Mouse (Mus musculus) bone marrow, adult 2 months (tissue): ENCODE data around the gene Fgr. TPM values are rescaled to one million over a fixed set of nuclear protein-coding genes. Genes with fewer than 3 reads are reported as not detected.
A peak's percentile ranks its signal among the peaks of the same experiment; 100 is the strongest.
"Not testable (repeated sequence)": the region's sequence is repeated elsewhere in the genome, so short reads cannot be mapped to it uniquely, and the experiment has no call there.

Source experiments
- H3K27ac ChIP-seq: fragments of 200-500 bp; 2 replicates; pipeline ENCODE4 v1.5.1; 2012; ENCODE audit warnings: low read depth, mild to moderate bottlenecking, control low read depth, inconsistent platforms, low read length; ENCODE audit not compliant: control insufficient read depth, poor library complexity, insufficient read depth
- H3K4me1 ChIP-seq: fragments of 200-500 bp; 2 replicates; pipeline ENCODE4 v1.6.1; 2011; ENCODE audit warnings: low read length; ENCODE audit not compliant: control insufficient read depth, insufficient read depth
- H3K4me3 ChIP-seq: fragments of 200-500 bp; replicated peaks from 2 replicates; pipeline ENCODE3; 2011; ENCODE audit warnings: mild to moderate bottlenecking, low read depth, low read length, control low read depth; ENCODE audit not compliant: control insufficient read depth
- CTCF ChIP-seq: fragments of 200-500 bp; IDR thresholded peaks from 2 replicates; pipeline ENCODE4 v1.5.1; 2011; ENCODE audit warnings: low read length, control low read depth; ENCODE audit not compliant: control insufficient read depth, insufficient read depth
- POLR2A ChIP-seq: fragments of 200-500 bp; IDR thresholded peaks from 2 replicates; pipeline ENCODE4 v1.6.1; 2011; ENCODE audit warnings: low read depth, mild to moderate bottlenecking, control low read depth, low read length, borderline replicate concordance; ENCODE audit not compliant: control insufficient read depth
- WGBS: fragments of 180-500 bp; shearing (Covaris S2); methylation state at CpG from one replicate; pipeline ENCODE4 v1.1.7; 2018; 5-methylcytosine and 5-hydroxymethylcytosine counted together
- polyA plus RNA-seq: library from polyadenylated mRNA; stranded (reverse); fragments of >200 nt; gene quantifications from 2 replicates; pipeline ENCODE4 v1.2.4, GENCODE M21; 2011; ENCODE audit warnings: low replicate concordance; ENCODE audit not compliant: missing spikeins, insufficient read depth, insufficient read length

The Fgr gene
- polyA plus RNA-seq, result 16.1 and 53.3 TPM in 2 replicates

GRCm38 (mm10) chr4:132973814-132974398, at the start of gene Fgr:
Fgr (plus strand) TSS chr4:132974095.
- Histone ChIP-seq H3K27ac (peak within 1 kb of the TSS; percentile 92), H3K4me1 (peaks cover 14% of the 10 kb centered on the region), H3K4me3 (peak within 1 kb of the TSS; percentile 82)
- WGBS, result 2% methylated on average over 21 of the region's 21 CpGs
- TF ChIP-seq POLR2A (no peak), CTCF (no peak)

- not testable (repeated sequence) for H3K4me3 ChIP-seq, H3K27ac ChIP-seq, H3K4me1 ChIP-seq
- 60% methylated on average over 2 of the region's 2 CpGs for WGBS
Observed at GRCm38 (mm10) chr4:132926520-132926919, 47.4 kb upstream of the Fgr start.

GRCm38 (mm10) chr4:132930784-132931183, 43.1 kb upstream of the Fgr start:
- no peak for TF ChIP-seq POLR2A
- TF ChIP-seq CTCF, result peak; percentile 29; the same call in 1 of the 2 replicates
- WGBS, result 11% methylated on average over 8 of the region's 8 CpGs
- Histone ChIP-seq H3K27ac (no peak overlapping the region), H3K4me3 (no peak overlapping the region), H3K4me1 (no peaks in the 10 kb centered on the region)

- TF ChIP-seq POLR2A, result no peak
- TF ChIP-seq CTCF, result no peak
- WGBS, result 73% methylated on average over 4 of the region's 4 CpGs
- no peak overlapping the region for H3K4me3 ChIP-seq
- H3K27ac ChIP-seq, result no peak overlapping the region
- no peaks in the 10 kb centered on the region for H3K4me1 ChIP-seq
Observed at GRCm38 (mm10) chr4:132932752-132933404, 41.0 kb upstream of the Fgr start.

GRCm38 (mm10) chr4:132934639-132935038, 39.3 kb upstream of the Fgr start:
- Histone ChIP-seq H3K27ac (no peak overlapping the region), H3K4me1 (no peaks in the 10 kb centered on the region), H3K4me3 (no peak overlapping the region)
- no peak for TF ChIP-seq CTCF
- no peak for TF ChIP-seq POLR2A
- whole genome bisulfite sequencing, result 69% methylated on average over 7 of the region's 7 CpGs

GRCm38 (mm10) chr4:132938181-132938941, 35.5 kb upstream of the Fgr start:
- WGBS, result 64% methylated on average over 12 of the region's 12 CpGs
- TF ChIP-seq CTCF, result no peak
- TF ChIP-seq POLR2A, result no peak
- Histone ChIP-seq H3K27ac (no peak overlapping the region), H3K4me1 (no peaks in the 10 kb centered on the region; the same call in 1 of the 2 replicates), H3K4me3 (no peak overlapping the region)

GRCm38 (mm10) chr4:132939421-132940127, 34.3 kb upstream of the Fgr start:
- Histone ChIP-seq H3K4me3 (no peak overlapping the region), H3K4me1 (no peaks in the 10 kb centered on the region; the same call in 1 of the 2 replicates), H3K27ac (no peak overlapping the region)
- no peak for TF ChIP-seq POLR2A
- peak; percentile 78 for TF ChIP-seq CTCF
- WGBS, result 23% methylated on average over 22 of the region's 22 CpGs

GRCm38 (mm10) chr4:132941012-132941729, 32.7 kb upstream of the Fgr start:
- WGBS, result 66% methylated on average over 23 of the region's 23 CpGs
- no peak overlapping the region for H3K4me3 ChIP-seq
- H3K4me1 ChIP-seq, result peaks cover 3% of the 10 kb centered on the region; the same call in 1 of the 2 replicates
- TF ChIP-seq CTCF (no peak), POLR2A (no peak)
- no peak overlapping the region for H3K27ac ChIP-seq
